Mouse (Mus musculus) neural tube, embryonic 11.5 days (tissue): ENCODE measurements at regions not wholly inside any gene's neighbourhood (a gene's known extent, or its start where the extent isn't known, plus 50 kb on each side); places are given as distances from the start of the nearest gene placed in this dataset.

ENCODE experiments used
- ATAC-seq: fragments of 200-750 bp; cut with Nextera tagmentation; 2 replicates; pipeline ENCODE4 v1.8.0; 2017; ENCODE audit warnings: moderate number of reproducible peaks, mild to moderate bottlenecking, moderate TSS enrichment, moderate library complexity; ENCODE audit not compliant: insufficient read depth, low FRiP score, low TSS enrichment
- DNase-seq: peaks from one replicate; pipeline ENCODE4 v3.0.0-alpha.2; 2015; ENCODE audit warnings: low spot score
- H3K27ac ChIP-seq: fragments of 300-500 bp; sonication (generic); 2 replicates; pipeline ENCODE4 v1.5.1; 2014; ENCODE audit warnings: low read depth, mild to moderate bottlenecking, low read length
- H3K27me3 ChIP-seq: fragments of 300-500 bp; sonication (generic); 2 replicates; pipeline ENCODE4 v1.6.1; 2014; ENCODE audit warnings: mild to moderate bottlenecking, low read length, mixed read lengths; ENCODE audit not compliant: control insufficient read depth, insufficient read depth
- H3K36me3 ChIP-seq: fragments of 300-500 bp; sonication (generic); 2 replicates; pipeline ENCODE4 v1.6.1; 2014; ENCODE audit warnings: mild to moderate bottlenecking, low read length, moderate library complexity, mixed read lengths; ENCODE audit not compliant: control insufficient read depth, insufficient read depth
- H3K4me1 ChIP-seq: fragments of 300-500 bp; sonication (generic); 2 replicates; pipeline ENCODE4 v1.6.1; 2014; ENCODE audit warnings: low read length, mixed read lengths; ENCODE audit not compliant: control insufficient read depth, insufficient read depth
- H3K4me2 ChIP-seq: fragments of 300-500 bp; sonication (generic); 2 replicates; pipeline ENCODE4 v1.6.1; 2014; ENCODE audit warnings: low read depth, mild to moderate bottlenecking, moderate library complexity
- H3K4me3 ChIP-seq: fragments of 300-500 bp; sonication (generic); 2 replicates; pipeline ENCODE4 v1.5.1; 2014; ENCODE audit warnings: low read depth, low read length
- H3K9ac ChIP-seq: fragments of 300-500 bp; sonication (generic); 2 replicates; pipeline ENCODE4 v1.6.1; 2014; ENCODE audit warnings: mild to moderate bottlenecking, low read length
- H3K9me3 ChIP-seq: fragments of 300-500 bp; sonication (generic); 2 replicates; pipeline ENCODE4 v1.6.1; 2016; ENCODE audit warnings: low read length; ENCODE audit not compliant: control insufficient read depth
- WGBS: fragments of 180-500 bp; shearing (Covaris S2); extraction: QIAGEN DNeasy Blood & Tissue Kit; methylation state at CpG from one replicate; pipeline ENCODE4 v1.1.7; 2014; 5-methylcytosine and 5-hydroxymethylcytosine counted together

DNA sequence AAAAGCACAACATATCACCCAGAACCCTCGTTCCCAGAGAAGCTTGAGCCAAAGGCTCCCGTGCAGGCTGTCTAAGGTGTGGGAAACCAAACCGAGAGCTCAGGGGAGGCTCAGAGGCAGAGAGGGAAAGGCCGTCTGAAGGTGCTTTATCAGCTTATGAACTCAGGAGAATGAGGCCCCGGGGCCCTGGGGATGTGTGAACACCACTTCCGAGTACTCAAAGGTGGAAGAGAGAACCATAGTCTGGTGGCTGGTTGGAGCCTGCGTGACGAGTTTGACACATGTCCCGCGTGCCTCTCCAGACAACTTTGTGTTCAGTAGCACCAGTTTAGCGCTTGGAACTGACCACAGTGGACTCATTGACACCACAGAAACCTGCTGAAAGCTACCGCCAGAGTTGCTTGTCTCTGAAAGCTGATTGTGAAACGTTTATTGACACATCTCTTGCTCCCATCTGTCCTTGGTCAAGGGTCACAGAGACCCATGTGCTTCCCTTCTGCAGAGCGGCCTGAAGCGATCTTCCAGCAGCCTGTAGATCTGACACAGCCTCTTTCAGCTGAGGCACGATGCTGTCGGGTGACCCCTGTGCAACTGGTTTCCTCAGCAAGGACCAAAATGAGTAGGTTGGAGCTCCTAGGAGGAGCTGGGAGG, 56.5 kb upstream of the Jazf1 start:
- Histone ChIP-seq H3K9ac (no peak overlapping the region), H3K36me3 (no peaks in the 10 kb centered on the region), H3K9me3 (no peaks in the 10 kb centered on the region), H3K27ac (no peak overlapping the region), H3K4me2 (no peak overlapping the region), H3K4me3 (no peak overlapping the region), H3K4me1 (no peaks in the 10 kb centered on the region), H3K27me3 (no peaks in the 10 kb centered on the region)
- ATAC-seq: no peak
- no peak for DNase-seq
- WGBS: 78% methylated on average over 17 of the region's 17 CpGs

DNA sequence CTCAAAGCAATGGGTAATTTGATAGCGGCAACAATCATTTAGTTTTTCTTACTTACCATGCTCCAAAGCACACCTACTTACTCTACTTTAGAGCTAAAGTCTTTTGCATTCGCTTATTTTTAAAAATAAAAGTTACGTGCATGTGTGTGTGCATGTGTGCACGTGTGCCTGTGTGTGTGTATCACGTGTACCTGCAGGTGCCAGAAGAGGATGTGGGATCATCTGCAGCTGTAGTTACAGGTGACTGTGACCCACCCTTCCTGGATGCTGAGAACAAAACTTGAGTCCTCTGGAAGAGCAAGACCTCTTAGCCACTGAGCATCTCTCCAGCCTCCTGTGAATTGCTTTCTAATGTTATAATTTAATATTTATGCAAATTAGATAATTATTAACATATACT, 52.0 kb upstream of the Jazf1 start:
- Histone ChIP-seq H3K4me2 (no peak overlapping the region), H3K27me3 (no peaks in the 10 kb centered on the region)
- WGBS: 90% methylated on average over 5 of the region's 5 CpGs

More for the DNA sequence above, 52.0 kb upstream of the Jazf1 start:
- Histone ChIP-seq H3K9me3 (no peaks in the 10 kb centered on the region), H3K4me3 (no peak overlapping the region), H3K4me1 (peaks cover 3% of the 10 kb centered on the region; the same call in 1 of the 2 replicates), H3K36me3 (no peaks in the 10 kb centered on the region), H3K27ac (no peak overlapping the region), H3K9ac (no peak overlapping the region)
- DNase-seq (no peak), ATAC-seq (no peak)
